In genomic region chr13:63141275-63141674, GRCm38 (mm10) we compare ENCODE assay signal across 22 mouse cellular contexts.
DNase-seq lines count a peak whose midpoint lies in the region; ATAC-seq and TF ChIP-seq lines count a peak whose summit lies in the region.
"Had no signal": no experiment of that assay in that cellular context is flagged by ENCODE, and none has a peak within 500 bp of the region (broad histone marks: within the 10 kb centered on the region; RNA-seq: fewer than 3 reads in every experiment).

No protein-coding gene starts in this region.

- no peak overlapping the region for H3K4me3 ChIP-seq in heart, postnatal 0 days (ENCODE audit: low read depth, low read length)
- H3K4me3 ChIP-seq in heart, embryonic 10.5 days = no peak overlapping the region
- no peak overlapping the region for H3K4me3 ChIP-seq in embryonic fibroblast, embryonic 13.5 days (ENCODE audit: insufficient read depth, low read length)
- H3K4me3 ChIP-seq in myocyte = no peak overlapping the region
- H3K4me3 ChIP-seq in kidney, adult 2 months (ENCODE audit: insufficient read depth, low read depth, low read length) = no peak overlapping the region
- H3K4me3 ChIP-seq: embryonic facial prominence, embryonic 12.5 days; forebrain, embryonic 10.5 days; hindbrain, embryonic 13.5 days; intestine, embryonic 15.5 days; kidney, embryonic 15.5 days; liver, embryonic 13.5 days; midbrain, embryonic 10.5 days had no signal

- no peak for TF ChIP-seq CTCF in heart, postnatal 0 days (IDR thresholded peaks at IDR 0.05; ENCODE audit: low read depth)
- TF ChIP-seq CTCF in embryonic fibroblast, embryonic 13.5 days (IDR thresholded peaks at IDR 0.05; ENCODE audit: borderline replicate concordance, insufficient read depth, low read length) = no peak
- no peak for TF ChIP-seq CTCF in kidney, adult 2 months (conservative IDR thresholded peaks at IDR 0.05; ENCODE audit: insufficient read depth, insufficient read length, low read depth, low read length)

- H3K27ac ChIP-seq in heart, postnatal 0 days (ENCODE audit: low read depth) = 0 out of 2 replicates have a peak overlapping the region, but pooled peaks have one; percentile 79
- H3K27ac ChIP-seq in heart, embryonic 10.5 days = no peak overlapping the region
- H3K27ac ChIP-seq in embryonic fibroblast, embryonic 13.5 days (ENCODE audit: insufficient read depth, low read length) = peak overlapping the region; percentile 89
- H3K27ac ChIP-seq in kidney, adult 2 months (ENCODE audit: insufficient read depth, low read depth, low read length) = no peak overlapping the region
- H3K27ac ChIP-seq: embryonic facial prominence, embryonic 12.5 days; forebrain, embryonic 10.5 days; hindbrain, embryonic 13.5 days; intestine, embryonic 15.5 days; kidney, embryonic 15.5 days; liver, embryonic 13.5 days; midbrain, embryonic 10.5 days had no signal

- H3K79me2 ChIP-seq in myocyte (ENCODE audit: control insufficient read depth, insufficient read depth) = no peaks in the 10 kb centered on the region

- ATAC-seq in heart, postnatal 0 days (ENCODE audit: insufficient read depth, low read depth) = no peak
- peak; percentile 82 for ATAC-seq in activated CD4-positive, CD25-positive, alpha-beta regulatory T cell, adult 4 months
- ATAC-seq: forebrain, postnatal 0 days; intestine, embryonic 15.5 days had no signal

- H3ac ChIP-seq in myocyte (ENCODE audit: control insufficient read depth, insufficient read length) = no peak overlapping the region

- TF ChIP-seq EP300 in heart, postnatal 0 days (IDR thresholded peaks at IDR 0.05; ENCODE audit: low read depth) = no peak

- no peak overlapping the region for H3K4me2 ChIP-seq in heart, postnatal 0 days (ENCODE audit: low read depth, low read length)
- peak overlapping the region; percentile 55 for H3K4me2 ChIP-seq in myocyte (ENCODE audit: low read depth)
- H3K4me2 ChIP-seq: embryonic facial prominence, embryonic 12.5 days; hindbrain, embryonic 13.5 days; intestine, embryonic 15.5 days; kidney, embryonic 15.5 days; liver, embryonic 13.5 days; lung, embryonic 14.5 days had no signal

- H3K9ac ChIP-seq in heart, postnatal 0 days (replicated peaks; ENCODE audit: low read depth, low read length) = no peak overlapping the region
- H3K9ac ChIP-seq: embryonic facial prominence, embryonic 12.5 days; forebrain, postnatal 0 days; hindbrain, embryonic 13.5 days; intestine, embryonic 15.5 days; kidney, embryonic 15.5 days; liver, embryonic 13.5 days; lung, embryonic 14.5 days had no signal

- no peaks in the 10 kb centered on the region for H3K27me3 ChIP-seq in heart, postnatal 0 days (ENCODE audit: control insufficient read depth, insufficient read depth, low read length)
- H3K27me3 ChIP-seq in heart, embryonic 10.5 days (ENCODE audit: insufficient read depth, poor library complexity, severe bottlenecking) = no peaks in the 10 kb centered on the region
- no peaks in the 10 kb centered on the region for H3K27me3 ChIP-seq in myocyte (ENCODE audit: control insufficient read depth, insufficient read depth, insufficient read length)
- H3K27me3 ChIP-seq in kidney, adult 2 months (replicated peaks; ENCODE audit: control insufficient read depth, insufficient read depth, low read length) = no peaks in the 10 kb centered on the region
- H3K27me3 ChIP-seq: embryonic facial prominence, embryonic 12.5 days; hindbrain, embryonic 13.5 days; intestine, embryonic 15.5 days; kidney, embryonic 15.5 days; liver, embryonic 13.5 days; Patski had no signal

- H3K9me3 ChIP-seq in heart, postnatal 0 days (replicated peaks; ENCODE audit: control insufficient read depth, low read length) = no peaks in the 10 kb centered on the region
- H3K9me3 ChIP-seq in heart, embryonic 10.5 days = no peaks in the 10 kb centered on the region
- H3K9me3 ChIP-seq: embryonic facial prominence, embryonic 12.5 days; forebrain, embryonic 10.5 days; hindbrain, embryonic 13.5 days; intestine, embryonic 15.5 days; kidney, embryonic 15.5 days; liver, embryonic 13.5 days; midbrain, embryonic 10.5 days had no signal

- no peak for TF ChIP-seq POLR2A in embryonic fibroblast, embryonic 13.5 days (IDR thresholded peaks at IDR 0.05; ENCODE audit: low read depth, low read length)
- TF ChIP-seq POLR2A in myocyte (IDR thresholded peaks at IDR 0.05; ENCODE audit: insufficient read length, low read depth) = no peak
- no peak for TF ChIP-seq POLR2A in kidney, adult 2 months (IDR thresholded peaks at IDR 0.05; ENCODE audit: low read depth, low read length)

- no peaks in the 10 kb centered on the region; the same call in 1 of the 2 replicates for H3K4me1 ChIP-seq in heart, postnatal 0 days (ENCODE audit: control insufficient read depth, insufficient read depth)
- H3K4me1 ChIP-seq in heart, embryonic 10.5 days = peaks cover 6% of the 10 kb centered on the region; the same call in 1 of the 2 replicates
- peaks cover 13% of the 10 kb centered on the region for H3K4me1 ChIP-seq in embryonic fibroblast, embryonic 13.5 days (ENCODE audit: control insufficient read depth, insufficient read depth, low read length)
- H3K4me1 ChIP-seq in kidney, adult 2 months (ENCODE audit: control insufficient read depth, insufficient read depth, low read length) = 0 out of 2 replicates have a peak, but pooled peaks cover 8% of the 10 kb centered on the region
- H3K4me1 ChIP-seq: kidney, embryonic 15.5 days; liver, embryonic 13.5 days had no signal

- no peaks in the 10 kb centered on the region for H3K36me3 ChIP-seq in heart, postnatal 0 days (replicated peaks; ENCODE audit: control insufficient read depth, insufficient read depth, low read length)
- 0 out of 2 replicates have a peak, but pooled peaks cover 2% of the 10 kb centered on the region for H3K36me3 ChIP-seq in heart, embryonic 10.5 days
- no peaks in the 10 kb centered on the region for H3K36me3 ChIP-seq in myocyte (ENCODE audit: control insufficient read depth, insufficient read depth)
- H3K36me3 ChIP-seq in kidney, adult 2 months (ENCODE audit: control insufficient read depth, insufficient read depth, low read length) = no peaks in the 10 kb centered on the region
- H3K36me3 ChIP-seq: embryonic facial prominence, embryonic 12.5 days; forebrain, embryonic 10.5 days; hindbrain, embryonic 13.5 days; intestine, embryonic 15.5 days; kidney, embryonic 15.5 days; liver, embryonic 13.5 days; midbrain, embryonic 10.5 days had no signal

- no peak for DNase-seq in heart, postnatal 0 days (ENCODE audit: low spot score)
- DNase-seq in heart, embryonic 10.5 days (ENCODE audit: low spot score) = no peak
- no peak for DNase-seq in layer of hippocampus, postnatal 10 days (ENCODE audit: low spot score in 2 of 2)
- DNase-seq in kidney, adult 2 months = no peak
- DNase-seq: adrenal gland, postnatal 36 days; cerebellum, adult 8-10 months; forebrain, postnatal 0 days; liver, embryonic 13.5 days; lung, embryonic 14.5 days; lung, postnatal 4 days; right cerebral cortex, postnatal 4 days; thymus, adult 2 months had no signal

TF ChIP-seq in myocyte, 11 proteins besides CTCF, POLR2A, EP300 and RAD21:
- no peak for TF ChIP-seq MAX (IDR thresholded peaks at IDR 0.05; ENCODE audit: low read depth)
- no peak for TF ChIP-seq E2F4 (IDR thresholded peaks at IDR 0.05; ENCODE audit: insufficient read depth)
- no peak for TF ChIP-seq TCF12 (IDR thresholded peaks at IDR 0.05; ENCODE audit: insufficient read depth, poor library complexity, severe bottlenecking)
- TF ChIP-seq MYOD1 (IDR thresholded peaks at IDR 0.05; ENCODE audit: control insufficient read depth in 1 of 3, insufficient read length in 2 of 3, low read depth in 2 of 3) = no peak
- TF ChIP-seq REST (IDR thresholded peaks at IDR 0.05; ENCODE audit: insufficient read depth, insufficient read length) = no peak
- TF ChIP-seq MYOG (IDR thresholded peaks at IDR 0.05; ENCODE audit: control insufficient read depth in 1 of 3, insufficient read depth in 1 of 3, insufficient read length in 2 of 3, low read depth in 2 of 3) = no peak
- no peak for TF ChIP-seq POLR2AphosphoS2 (IDR thresholded peaks at IDR 0.05; ENCODE audit: insufficient read length, low read depth)

Comparison
In these comparisons a context has a peak if more than half of its experiments do, and no peak if none do; other contexts are left out.
1. H3K27ac ChIP-seq: peak in heart, postnatal 0 days (single experiment) and embryonic fibroblast, embryonic 13.5 days (single experiment); none in heart, embryonic 10.5 days (single experiment) and kidney, adult 2 months (single experiment).